Mouse (Mus musculus) G1E (cell line): ENCODE measurements around the gene Itga7.

Experiments
- CTCF ChIP-seq: IDR thresholded peaks from 2 replicates; pipeline ENCODE4 v1.5.1; 2012; ENCODE audit warnings: low read depth, low read length, inconsistent platforms, mixed read lengths
- GATA1 ChIP-seq: IDR thresholded peaks from 2 replicates; pipeline ENCODE4 v1.6.1; 2012; ENCODE audit warnings: borderline replicate concordance, low read length, inconsistent platforms, mixed read lengths
- POLR2AphosphoS5 ChIP-seq: IDR thresholded peaks from 2 replicates; pipeline ENCODE4 v1.6.1; 2012; ENCODE audit warnings: low read depth, low read length, inconsistent platforms; ENCODE audit not compliant: insufficient replicate concordance
- TAL1 ChIP-seq: conservative IDR thresholded peaks from 2 replicates; pipeline ENCODE4 v1.6.1; 2012; ENCODE audit warnings: low read depth, low read length, inconsistent platforms, mixed read lengths

GRCm38 (mm10) chr10:128938974-128939373 is 5.4 kb downstream of the Itga7 start:
- TF ChIP-seq CTCF: no peak
- TF ChIP-seq POLR2AphosphoS5: no peak
- TF ChIP-seq GATA1: no peak
- no peak for TF ChIP-seq TAL1
